Mouse (Mus musculus) heart, postnatal 10 days (tissue): Measurements from ENCODE around the gene Inpp5d. TPM values are rescaled to one million over a fixed set of nuclear protein-coding genes. Genes with fewer than 3 reads are reported as not detected.

ENCODE experiments used
- DNase-seq, 2 experiments: peaks; one replicate each; pipeline ENCODE4 v3.0.0; 2021
- intact Hi-C: fragments of 180-260 bp; cut with DNase I; formaldehyde crosslinking; loops from one replicate; pipeline ENCODE4 v1.15.1; 2025
- total RNA-seq, 2 experiments: library from RNA; stranded (reverse); gene quantifications; 2 replicates each; pipeline ENCODE4 v1.2.3; 2021

Inpp5d gene
- total RNA-seq, 2 experiments from 2014 or later: 13.6 to 17.4 TPM

GRCm38 (mm10) chr1:87696358-87696757, 76.2 kb downstream of the Inpp5d start:
- intact Hi-C loops: no loop called here
- DNase-seq: peak in 1 of 2 experiments; percentile 43

GRCm38 (mm10) chr1:87698010-87698409, 77.9 kb downstream of the Inpp5d start:
- intact Hi-C loops: no loop called here
- DNase-seq: peak; percentile 19 to 22

GRCm38 (mm10) chr1:87699890-87700448, 79.9 kb downstream of the Inpp5d start:
- intact Hi-C loops: no loop called here

GRCm38 (mm10) chr1:87704230-87704629, 84.1 kb downstream of the Inpp5d start:
- DNase-seq: no peak
- intact Hi-C loops: no loop called here

More at GRCm38 (mm10) chr1:87699890-87700448, 79.9 kb downstream of the Inpp5d start:
- DNase-seq: no peak

GRCm38 (mm10) chr1:87706361-87706760, 86.2 kb downstream of the Inpp5d start:
- intact Hi-C loops: no loop called here
- DNase-seq: no peak

GRCm38 (mm10) chr1:87709020-87709419, 88.9 kb downstream of the Inpp5d start:
- DNase-seq: no peak
- intact Hi-C loops: no loop called here

GRCm38 (mm10) chr1:87709661-87710270, 89.7 kb downstream of the Inpp5d start:
- intact Hi-C loops: no loop called here
- no peak for DNase-seq

- intact Hi-C loops: no loop called here
Observed at GRCm38 (mm10) chr1:87711938-87712613, 92.0 kb downstream of the Inpp5d start.

GRCm38 (mm10) chr1:87712614-87712971, 92.5 kb downstream of the Inpp5d start:
- intact Hi-C loops: no loop called here

More at GRCm38 (mm10) chr1:87711938-87712613, 92.0 kb downstream of the Inpp5d start:
- DNase-seq: no peak

GRCm38 (mm10) chr1:87721382-87721781, 101.3 kb downstream of the Inpp5d start:
- DNase-seq: peak; percentile 27 to 53

More at GRCm38 (mm10) chr1:87712614-87712971, 92.5 kb downstream of the Inpp5d start:
- DNase-seq: no peak

GRCm38 (mm10) chr1:87722081-87722480, 102.0 kb downstream of the Inpp5d start:
- DNase-seq: no peak
- intact Hi-C loops: loop anchor here (5.0 kb wide), 1 partner anchor 250 kb away; the partner anchor contains the start of gene Snorc

More at GRCm38 (mm10) chr1:87721382-87721781, 101.3 kb downstream of the Inpp5d start:
- intact Hi-C loops: loop anchor here (2.0 to 5.0 kb wide), 2 partner anchors 249 to 275 kb away; partner anchors contain the start of gene Snorc

- DNase-seq: no peak
- intact Hi-C loops: loop anchor here (5.0 kb wide), 1 partner anchor 251 kb away; the partner anchor contains the start of gene Snorc
Observed at GRCm38 (mm10) chr1:87723351-87723750, 103.2 kb downstream of the Inpp5d start.

GRCm38 (mm10) chr1:87729070-87729469, 109.0 kb downstream of the Inpp5d start:
- intact Hi-C loops: no loop called here

GRCm38 (mm10) chr1:87729850-87730249, 109.7 kb downstream of the Inpp5d start:
- no peak for DNase-seq
- intact Hi-C loops: loop anchor here (10.0 kb wide), 1 partner anchor 1875 kb away; no protein-coding TSS in a partner anchor

More at GRCm38 (mm10) chr1:87729070-87729469, 109.0 kb downstream of the Inpp5d start:
- no peak for DNase-seq

- no peak for DNase-seq
- intact Hi-C loops: loop anchor here (10.0 kb wide), 1 partner anchor 1875 kb away; no protein-coding TSS in a partner anchor
Observed at GRCm38 (mm10) chr1:87730271-87730670, 110.2 kb downstream of the Inpp5d start.

- DNase-seq: peak; percentile 18 to 36
- intact Hi-C loops: loop anchor here (10.0 kb wide), 1 partner anchor 1878 kb away; no protein-coding TSS in a partner anchor
Observed at GRCm38 (mm10) chr1:87733212-87733611, 113.1 kb downstream of the Inpp5d start.

GRCm38 (mm10) chr1:87734153-87734552, 114.0 kb downstream of the Inpp5d start:
- intact Hi-C loops: loop anchor here (10.0 kb wide), 1 partner anchor 1879 kb away; no protein-coding TSS in a partner anchor
- DNase-seq: no peak

- peak; percentile 16 to 24 for DNase-seq
- intact Hi-C loops: no loop called here
Observed at GRCm38 (mm10) chr1:87740584-87741290, 120.6 kb downstream of the Inpp5d start.

GRCm38 (mm10) chr1:87749360-87749973, 129.4 kb downstream of the Inpp5d start:
- no peak for DNase-seq
- intact Hi-C loops: no loop called here
